Mouse (Mus musculus): Measurements from ENCODE around the gene Mettl23. TPM values are rescaled to one million over a fixed set of nuclear protein-coding genes. Genes with fewer than 3 reads are reported as not detected.

Mettl23 gene
- polyA plus RNA-seq, 1 experiment from 2014 or later: 76.7 TPM

GRCm38 (mm10) chr11:116871538-116871937 is 28.5 kb downstream of the Mettl23 start:
- no peak overlapping the region for H3K9ac ChIP-seq
- H3K27me3 ChIP-seq: no peaks in the 10 kb centered on the region
- H3K36me3 ChIP-seq: peaks cover 78% of the 10 kb centered on the region
- no peak overlapping the region for H3K27ac ChIP-seq (replicated peaks)
- no peak overlapping the region for H3K4me2 ChIP-seq
- H3K9me3 ChIP-seq: no peaks in the 10 kb centered on the region
- no peaks in the 10 kb centered on the region for H3K4me1 ChIP-seq (replicated peaks)
- H3K4me3 ChIP-seq: no peak overlapping the region
- 91% methylated on average over 9 of the region's 9 CpGs for WGBS
- no peak for ATAC-seq (ENCODE audit: low read depth)

GRCm38 (mm10) chr11:116873987-116874386 is 30.9 kb downstream of the Mettl23 start:
- H3K27ac ChIP-seq (replicated peaks): no peak overlapping the region
- no peak overlapping the region for H3K4me3 ChIP-seq
- no peaks in the 10 kb centered on the region for H3K27me3 ChIP-seq
- H3K9me3 ChIP-seq: no peaks in the 10 kb centered on the region
- peaks cover 54% of the 10 kb centered on the region for H3K36me3 ChIP-seq
- H3K4me1 ChIP-seq (replicated peaks): no peaks in the 10 kb centered on the region
- 90% methylated on average over 20 of the region's 20 CpGs for WGBS
- no peak for ATAC-seq (ENCODE audit: low read depth)
- no peak overlapping the region for H3K4me2 ChIP-seq
- H3K9ac ChIP-seq: no peak overlapping the region

- Histone ChIP-seq H3K4me1 (replicated peaks) (no peaks in the 10 kb centered on the region), H3K4me2 (no peak overlapping the region), H3K36me3 (peaks cover 24% of the 10 kb centered on the region), H3K9ac (no peak overlapping the region), H3K27ac (replicated peaks) (no peak overlapping the region), H3K27me3 (no peaks in the 10 kb centered on the region), H3K9me3 (no peaks in the 10 kb centered on the region), H3K4me3 (no peak overlapping the region)
- 91% methylated on average over 8 of the region's 8 CpGs for WGBS
- ATAC-seq (ENCODE audit: low read depth): no peak
Observed at GRCm38 (mm10) chr11:116878454-116878853, 35.4 kb downstream of the Mettl23 start.

- Histone ChIP-seq H3K9me3 (no peaks in the 10 kb centered on the region), H3K27ac (replicated peaks) (no peak overlapping the region), H3K4me1 (replicated peaks) (peaks cover 6% of the 10 kb centered on the region), H3K9ac (no peak overlapping the region), H3K36me3 (peaks cover 2% of the 10 kb centered on the region; the same call in 1 of the 2 replicates), H3K4me3 (no peak overlapping the region), H3K27me3 (no peaks in the 10 kb centered on the region), H3K4me2 (no peak overlapping the region)
- ATAC-seq (ENCODE audit: low read depth): no peak
- WGBS: 64% methylated on average over 7 of the region's 7 CpGs
Observed at GRCm38 (mm10) chr11:116880839-116881238, 37.8 kb downstream of the Mettl23 start.

- no peak overlapping the region for H3K27ac ChIP-seq (replicated peaks)
- peaks cover 9% of the 10 kb centered on the region for H3K4me1 ChIP-seq (replicated peaks)
- no peak overlapping the region for H3K4me3 ChIP-seq
- no peak for ATAC-seq (ENCODE audit: low read depth)
- H3K9ac ChIP-seq: no peak overlapping the region
- H3K36me3 ChIP-seq: no peaks in the 10 kb centered on the region
- H3K27me3 ChIP-seq: no peaks in the 10 kb centered on the region
- 77% methylated on average over 5 of the region's 5 CpGs for WGBS
- no peaks in the 10 kb centered on the region for H3K9me3 ChIP-seq
- H3K4me2 ChIP-seq: no peak overlapping the region
Observed at GRCm38 (mm10) chr11:116881440-116881839, 38.4 kb downstream of the Mettl23 start.

GRCm38 (mm10) chr11:116882446-116882845 is 39.4 kb downstream of the Mettl23 start:
- H3K27ac ChIP-seq (replicated peaks): no peak overlapping the region
- WGBS: 81% methylated on average over 10 of the region's 10 CpGs
- peaks cover 6% of the 10 kb centered on the region; the same call in 1 of the 2 replicates for H3K27me3 ChIP-seq
- no peak overlapping the region for H3K9ac ChIP-seq
- H3K4me3 ChIP-seq: no peak overlapping the region
- no peak overlapping the region for H3K4me2 ChIP-seq
- ATAC-seq (ENCODE audit: low read depth): no peak
- no peaks in the 10 kb centered on the region for H3K36me3 ChIP-seq
- H3K9me3 ChIP-seq: no peaks in the 10 kb centered on the region
- H3K4me1 ChIP-seq (replicated peaks): peaks cover 9% of the 10 kb centered on the region

- 84% methylated on average over 6 of the region's 6 CpGs for WGBS
- no peaks in the 10 kb centered on the region for H3K9me3 ChIP-seq
- H3K27ac ChIP-seq (replicated peaks): no peak overlapping the region
- no peak overlapping the region for H3K4me3 ChIP-seq
- peaks cover 6% of the 10 kb centered on the region; the same call in 1 of the 2 replicates for H3K27me3 ChIP-seq
- ATAC-seq (ENCODE audit: low read depth): no peak
- no peak overlapping the region for H3K4me2 ChIP-seq
- H3K9ac ChIP-seq: no peak overlapping the region
- H3K4me1 ChIP-seq (replicated peaks): peaks cover 9% of the 10 kb centered on the region
- H3K36me3 ChIP-seq: no peaks in the 10 kb centered on the region
Observed at GRCm38 (mm10) chr11:116884061-116884460, 41.0 kb downstream of the Mettl23 start.

GRCm38 (mm10) chr11:116885275-116886151 is 42.4 kb downstream of the Mettl23 start:
- Histone ChIP-seq H3K4me3 (peak overlapping the region; percentile 14; the same call in 1 of the 2 replicates), H3K36me3 (no peaks in the 10 kb centered on the region), H3K4me2 (peak overlapping the region; percentile 48), H3K27me3 (peaks cover 6% of the 10 kb centered on the region; the same call in 1 of the 2 replicates), H3K27ac (replicated peaks) (no peak overlapping the region), H3K9me3 (no peaks in the 10 kb centered on the region), H3K4me1 (replicated peaks) (peaks cover 9% of the 10 kb centered on the region), H3K9ac (no peak overlapping the region)
- peak; percentile 70 for ATAC-seq (ENCODE audit: low read depth)
- 5% methylated on average over 28 of the region's 28 CpGs for WGBS

GRCm38 (mm10) chr11:116887136-116887535 is 44.1 kb downstream of the Mettl23 start:
- no peak overlapping the region for H3K27ac ChIP-seq (replicated peaks)
- no peaks in the 10 kb centered on the region for H3K9me3 ChIP-seq
- H3K36me3 ChIP-seq: no peaks in the 10 kb centered on the region
- H3K4me2 ChIP-seq: no peak overlapping the region
- H3K4me1 ChIP-seq (replicated peaks): peaks cover 9% of the 10 kb centered on the region
- no peak for ATAC-seq (ENCODE audit: low read depth)
- H3K27me3 ChIP-seq: peaks cover 6% of the 10 kb centered on the region; the same call in 1 of the 2 replicates
- no peak overlapping the region for H3K9ac ChIP-seq
- WGBS: 55% methylated on average over 5 of the region's 5 CpGs
- H3K4me3 ChIP-seq: no peak overlapping the region

- no peaks in the 10 kb centered on the region for H3K9me3 ChIP-seq
- no peaks in the 10 kb centered on the region for H3K27me3 ChIP-seq
- WGBS: 53% methylated on average over 19 of the region's 19 CpGs
- no peak overlapping the region for H3K4me3 ChIP-seq
- peak overlapping the region; percentile 6; the same call in 1 of the 2 replicates for H3K27ac ChIP-seq (replicated peaks)
- no peak overlapping the region for H3K9ac ChIP-seq
- H3K4me1 ChIP-seq (replicated peaks): peaks cover 11% of the 10 kb centered on the region
- ATAC-seq (ENCODE audit: low read depth): peak; percentile 47; the same call in 1 of the 2 replicates
- H3K36me3 ChIP-seq: no peaks in the 10 kb centered on the region
- H3K4me2 ChIP-seq: no peak overlapping the region
Observed at GRCm38 (mm10) chr11:116893532-116894442, 50.7 kb downstream of the Mettl23 start.

- no peak overlapping the region for H3K4me3 ChIP-seq
- H3K9me3 ChIP-seq: no peaks in the 10 kb centered on the region
- H3K27me3 ChIP-seq: 0 out of 2 replicates have a peak, but pooled peaks cover 2% of the 10 kb centered on the region
- no peak overlapping the region for H3K4me2 ChIP-seq
- no peaks in the 10 kb centered on the region for H3K36me3 ChIP-seq
- H3K27ac ChIP-seq (replicated peaks): no peak overlapping the region
- H3K9ac ChIP-seq: no peak overlapping the region
- no peak for ATAC-seq (ENCODE audit: low read depth)
- peaks cover 11% of the 10 kb centered on the region for H3K4me1 ChIP-seq (replicated peaks)
- 56% methylated on average over 3 of the region's 3 CpGs for WGBS
Observed at GRCm38 (mm10) chr11:116895402-116895801, 52.3 kb downstream of the Mettl23 start.

GRCm38 (mm10) chr11:116899247-116899646 is 56.2 kb downstream of the Mettl23 start:
- H3K4me3 ChIP-seq: no peak overlapping the region
- H3K27me3 ChIP-seq: peaks cover 9% of the 10 kb centered on the region
- H3K27ac ChIP-seq (replicated peaks): no peak overlapping the region
- no peaks in the 10 kb centered on the region for H3K9me3 ChIP-seq
- WGBS: 91% methylated on average over 12 of the region's 12 CpGs
- H3K4me2 ChIP-seq: no peak overlapping the region
- no peak for ATAC-seq (ENCODE audit: low read depth)
- no peak overlapping the region for H3K9ac ChIP-seq
- no peaks in the 10 kb centered on the region for H3K4me1 ChIP-seq (replicated peaks)
- H3K36me3 ChIP-seq: no peaks in the 10 kb centered on the region

Data from neural tube, embryonic 13.5 days (tissue).